Mouse (Mus musculus) kidney, adult 9 months (tissue): ENCODE data around the gene Tom1l2.
A peak's percentile ranks its signal among the peaks of the same experiment; 100 is the strongest.

ENCODE experiments used
- DNase-seq: peaks from one replicate; pipeline ENCODE4 v3.0.0; 2022

The Tom1l2 gene

GRCm38 (mm10) chr11:60303497-60303896 lies 49.2 kb downstream of the Tom1l2 start:
- DNase-seq: no peak

GRCm38 (mm10) chr11:60302354-60303083 lies 50.2 kb downstream of the Tom1l2 start:
- no peak for DNase-seq

GRCm38 (mm10) chr11:60301588-60302208 lies 51.0 kb downstream of the Tom1l2 start:
- no peak for DNase-seq

- peak; percentile 38 for DNase-seq
Observed at GRCm38 (mm10) chr11:60300318-60300717, 52.4 kb downstream of the Tom1l2 start.

GRCm38 (mm10) chr11:60297772-60298171 lies 54.9 kb downstream of the Tom1l2 start:
- DNase-seq: no peak

- DNase-seq: no peak
Observed at GRCm38 (mm10) chr11:60294630-60295313, 57.9 kb downstream of the Tom1l2 start.

GRCm38 (mm10) chr11:60293683-60294629 lies 58.7 kb downstream of the Tom1l2 start:
- no peak for DNase-seq

GRCm38 (mm10) chr11:60292718-60293117 lies 60.0 kb downstream of the Tom1l2 start:
- DNase-seq: peak; percentile 70

- no peak for DNase-seq
Observed at GRCm38 (mm10) chr11:60288980-60289379, 63.7 kb downstream of the Tom1l2 start.

GRCm38 (mm10) chr11:60286311-60286710 lies 66.4 kb downstream of the Tom1l2 start:
- no peak for DNase-seq

- peak; percentile 18 for DNase-seq
Observed at GRCm38 (mm10) chr11:60280429-60281414, 72.0 kb downstream of the Tom1l2 start.

GRCm38 (mm10) chr11:60279483-60279882 lies 73.2 kb downstream of the Tom1l2 start:
- no peak for DNase-seq

GRCm38 (mm10) chr11:60277771-60278170 lies 74.9 kb downstream of the Tom1l2 start:
- no peak for DNase-seq

GRCm38 (mm10) chr11:60277164-60277740 lies 75.5 kb downstream of the Tom1l2 start:
- DNase-seq: no peak

- DNase-seq: peak; percentile 40
Observed at GRCm38 (mm10) chr11:60276408-60277093, 76.2 kb downstream of the Tom1l2 start.

- no peak for DNase-seq
Observed at GRCm38 (mm10) chr11:60273273-60273805, 79.4 kb downstream of the Tom1l2 start.

- DNase-seq: peak; percentile 42
Observed at GRCm38 (mm10) chr11:60268563-60268962, 84.1 kb downstream of the Tom1l2 start.

GRCm38 (mm10) chr11:60265271-60265985 lies 87.3 kb downstream of the Tom1l2 start:
- peak; percentile 16 for DNase-seq

GRCm38 (mm10) chr11:60264651-60265050 lies 88.1 kb downstream of the Tom1l2 start:
- DNase-seq: no peak
